ENCODE assay signal across 24 mouse cellular contexts in the genomic region with DNA sequence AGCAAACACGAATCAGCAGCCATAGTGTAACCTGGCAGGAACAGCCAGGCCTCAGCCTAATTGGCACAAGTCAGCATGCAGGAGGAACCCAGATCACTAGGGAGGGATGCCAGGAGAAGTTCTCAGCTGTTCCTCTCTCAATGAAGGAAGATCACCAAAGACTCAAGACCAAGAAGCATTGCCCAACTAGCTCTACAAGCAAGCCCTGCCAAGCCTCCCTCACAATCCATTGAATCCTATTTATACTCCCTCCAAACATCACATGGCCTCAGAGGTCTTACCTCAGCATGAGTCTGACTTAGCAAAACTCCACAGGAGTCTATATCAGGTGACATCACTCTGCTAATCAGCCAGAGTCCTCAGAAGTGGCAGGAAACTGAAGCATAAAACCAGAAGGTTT.
DNase-seq lines count a peak whose midpoint lies in the region; ATAC-seq lines count a peak whose summit lies in the region.
"Had no signal": no experiment of that assay in that cellular context is flagged by ENCODE, and none has a peak within 500 bp of the region (broad histone marks: within the 10 kb centered on the region; RNA-seq: fewer than 3 reads in every experiment).

No protein-coding gene starts in this region.

- H3K9me3 ChIP-seq in heart, embryonic 12.5 days (replicated peaks), result no peaks in the 10 kb centered on the region
- H3K9me3 ChIP-seq: embryonic facial prominence, embryonic 10.5 days; embryonic facial prominence, embryonic 12.5 days; forebrain, embryonic 13.5 days; forebrain, embryonic 15.5 days had no signal

- H3K9ac ChIP-seq in heart, embryonic 12.5 days, result no peak overlapping the region
- H3K9ac ChIP-seq: embryonic facial prominence, embryonic 12.5 days; forebrain, embryonic 13.5 days; forebrain, embryonic 15.5 days had no signal

- ATAC-seq in heart, embryonic 12.5 days (ENCODE audit: insufficient number of reproducible peaks, low FRiP score), result no peak
- ATAC-seq: CD4-positive, CD25-positive, alpha-beta regulatory T cell, adult 4 months; forebrain, embryonic 13.5 days; forebrain, embryonic 15.5 days had no signal

- no peaks in the 10 kb centered on the region for H3K36me3 ChIP-seq in heart, embryonic 12.5 days
- H3K36me3 ChIP-seq: embryonic facial prominence, embryonic 10.5 days; embryonic facial prominence, embryonic 12.5 days; forebrain, embryonic 15.5 days; G1E had no signal

- H3K27ac ChIP-seq in heart, embryonic 12.5 days (ENCODE audit: poor library complexity, severe bottlenecking), result no peak overlapping the region
- H3K27ac ChIP-seq: embryonic facial prominence, embryonic 10.5 days; embryonic facial prominence, embryonic 12.5 days; forebrain, embryonic 13.5 days; forebrain, embryonic 15.5 days had no signal

- no peaks in the 10 kb centered on the region for H3K4me1 ChIP-seq in heart, embryonic 12.5 days (replicated peaks)
- H3K4me1 ChIP-seq: embryonic facial prominence, embryonic 10.5 days; embryonic facial prominence, embryonic 12.5 days; forebrain, embryonic 13.5 days; forebrain, embryonic 15.5 days had no signal

- H3K4me2 ChIP-seq in heart, embryonic 12.5 days, result no peak overlapping the region
- H3K4me2 ChIP-seq: embryonic facial prominence, embryonic 12.5 days; forebrain, embryonic 13.5 days; forebrain, embryonic 15.5 days had no signal

- no peaks in the 10 kb centered on the region for H3K27me3 ChIP-seq in heart, embryonic 12.5 days (replicated peaks)
- H3K27me3 ChIP-seq: CH12.LX; embryonic facial prominence, embryonic 12.5 days; forebrain, embryonic 13.5 days; forebrain, embryonic 15.5 days had no signal

- peak; percentile 81 for DNase-seq in gastrocnemius, adult 18-20 months (ENCODE audit: low spot score)
- DNase-seq in gastrocnemius, postnatal 10 days, result no peak
- DNase-seq in heart, adult 11 months, result peak; percentile 37
- peak; percentile 20 for DNase-seq in gastrocnemius, postnatal 14 days
- peak; percentile 95 for DNase-seq in skeletal muscle tissue, adult 2 months (ENCODE audit: low read depth, low spot score)
- DNase-seq in urinary bladder, postnatal 10 days (ENCODE audit: low spot score), result no peak
- DNase-seq in left cerebral cortex, adult 11 months (ENCODE audit: low spot score), result no peak
- DNase-seq: adrenal gland, adult 2 months; adrenal gland, postnatal 10 days; adrenal gland, postnatal 25 days; B cell, adult 2 months; cerebellum, adult 11 months; cerebellum, adult 18-20 months; cerebellum, adult 8-10 months; cerebellum, adult 9-11 months; cerebellum, postnatal 14 days had no signal

- intact Hi-C loops in gastrocnemius, postnatal 14 days (cut with DNase I; ENCODE audit: low total_unique reads), result no loop called here

- no peak overlapping the region for H3K4me3 ChIP-seq in heart, embryonic 12.5 days
- H3K4me3 ChIP-seq: embryonic facial prominence, embryonic 10.5 days; embryonic facial prominence, embryonic 12.5 days; forebrain, embryonic 13.5 days; forebrain, embryonic 15.5 days had no signal

- 79% methylated on average over 1 of the region's 1 CpGs for WGBS in heart, embryonic 12.5 days

Comparison
In these comparisons a context has a peak if more than half of its experiments do, and no peak if none do; other contexts are left out.
1. DNase-seq: peak in gastrocnemius, adult 18-20 months (single experiment), heart, adult 11 months (single experiment), gastrocnemius, postnatal 14 days (single experiment) and skeletal muscle tissue, adult 2 months (single experiment); none in gastrocnemius, postnatal 10 days (single experiment), urinary bladder, postnatal 10 days (single experiment) and left cerebral cortex, adult 11 months (single experiment).